Comparison of ENCODE assay signal across 8 mouse cellular contexts in genomic region chr2:128127691-128128292, GRCm38 (mm10). TPM values are rescaled to one million over a fixed set of nuclear protein-coding genes. Genes with fewer than 3 reads are reported as not detected.
DNase-seq lines count a peak whose midpoint lies in the region; ATAC-seq and TF ChIP-seq lines count a peak whose summit lies in the region.

No protein-coding gene starts in this region.

- peak; percentile 86 for DNase-seq in brain, embryonic 14.5 days (ENCODE audit: low read depth)
- DNase-seq in kidney, postnatal 0 days (ENCODE audit: low spot score), result peak; percentile 89
- peak; percentile 94 for DNase-seq in neural tube, embryonic 10.5 days (ENCODE audit: extremely low spot score, low spot score)
- peak; percentile 72 for DNase-seq in testis, postnatal 10 days (ENCODE audit: low spot score)

- H3K9ac ChIP-seq in heart, embryonic 14.5 days (ENCODE audit: low read length), result peak overlapping the region; percentile 84
- peak overlapping the region; percentile 80 for H3K9ac ChIP-seq in kidney, postnatal 0 days (ENCODE audit: low read depth, low read length)
- peak overlapping the region; percentile 72 for H3K9ac ChIP-seq in liver, embryonic 15.5 days

- TF ChIP-seq POLR2A in brain, embryonic 14.5 days (IDR thresholded peaks at IDR 0.05; ENCODE audit: borderline replicate concordance, extremely low read depth, insufficient read depth, insufficient read length, poor library complexity, severe bottlenecking), result no peak

- under 1% methylated on average over 48 of the region's 48 CpGs for WGBS in heart, embryonic 14.5 days
- under 1% methylated on average over 48 of the region's 48 CpGs for WGBS in kidney, postnatal 0 days
- whole genome bisulfite sequencing in liver, embryonic 15.5 days (ENCODE audit: insufficient replicate concordance), result under 1% methylated on average over 48 of the region's 48 CpGs

- H3K9me3 ChIP-seq in E14TG2a.4 (ENCODE audit: low read length), result no peaks in the 10 kb centered on the region
- H3K9me3 ChIP-seq in heart, embryonic 14.5 days (ENCODE audit: control insufficient read depth, low read length), result no peaks in the 10 kb centered on the region
- H3K9me3 ChIP-seq in kidney, postnatal 0 days (replicated peaks; ENCODE audit: low read length), result no peaks in the 10 kb centered on the region
- H3K9me3 ChIP-seq in liver, embryonic 15.5 days (replicated peaks), result no peaks in the 10 kb centered on the region

- H3K4me2 ChIP-seq in heart, embryonic 14.5 days (ENCODE audit: low read length), result peak overlapping the region; percentile 91
- H3K4me2 ChIP-seq in kidney, postnatal 0 days (ENCODE audit: low read length), result peak overlapping the region; percentile 99
- H3K4me2 ChIP-seq in liver, embryonic 15.5 days, result peak overlapping the region; percentile 98

- no peak for TF ChIP-seq CTCF in E14TG2a.4 (conservative IDR thresholded peaks at IDR 0.05; ENCODE audit: low read length)
- TF ChIP-seq CTCF in brain, embryonic 14.5 days (IDR thresholded peaks at IDR 0.05; ENCODE audit: borderline replicate concordance, extremely low read depth, insufficient read depth, insufficient read length), result no peak
- no peak for TF ChIP-seq CTCF in kidney, postnatal 0 days (IDR thresholded peaks at IDR 0.05; ENCODE audit: low read depth)

- H3K27me3 ChIP-seq in E14TG2a.4 (ENCODE audit: insufficient read depth, low read length), result peaks cover 40% of the 10 kb centered on the region
- H3K27me3 ChIP-seq in heart, embryonic 14.5 days (ENCODE audit: control insufficient read depth, insufficient read depth, low read length), result peaks cover 7% of the 10 kb centered on the region; the same call in 1 of the 2 replicates
- peaks cover 9% of the 10 kb centered on the region; the same call in 1 of the 2 replicates for H3K27me3 ChIP-seq in kidney, postnatal 0 days (ENCODE audit: insufficient read depth, low read length)
- peaks cover 51% of the 10 kb centered on the region for H3K27me3 ChIP-seq in liver, embryonic 15.5 days

- H3K36me3 ChIP-seq in E14TG2a.4 (ENCODE audit: insufficient read depth, low read length), result peaks cover 38% of the 10 kb centered on the region
- H3K36me3 ChIP-seq in heart, embryonic 14.5 days (ENCODE audit: control insufficient read depth, insufficient read depth, low read length), result peaks cover 41% of the 10 kb centered on the region
- peaks cover 12% of the 10 kb centered on the region; the same call in 1 of the 2 replicates for H3K36me3 ChIP-seq in kidney, postnatal 0 days (ENCODE audit: insufficient read depth, low read length)
- peaks cover 30% of the 10 kb centered on the region; the same call in 1 of the 2 replicates for H3K36me3 ChIP-seq in liver, embryonic 15.5 days (replicated peaks)

- peak overlapping the region; percentile 90 for H3K4me3 ChIP-seq in E14TG2a.4 (replicated peaks; ENCODE audit: low read length)
- H3K4me3 ChIP-seq in heart, embryonic 14.5 days (ENCODE audit: control insufficient read depth in 1 of 2, insufficient read depth in 1 of 2, low read depth in 1 of 2, low read length in 2 of 2), result peak overlapping the region; percentile 73 to 78
- H3K4me3 ChIP-seq in kidney, postnatal 0 days (replicated peaks; ENCODE audit: low read depth, low read length), result peak overlapping the region; percentile 78
- peak overlapping the region; percentile 75 for H3K4me3 ChIP-seq in liver, embryonic 15.5 days (replicated peaks)

- 0 out of 2 replicates have a peak, but pooled peaks have one; percentile 20 for ATAC-seq in erythroid progenitor cell, adult 5-6 weeks (replicated peaks; ENCODE audit: low FRiP score, poor library complexity, severe bottlenecking)
- ATAC-seq in heart, embryonic 14.5 days (ENCODE audit: insufficient number of reproducible peaks, insufficient read depth, low FRiP score, low read depth), result peak; percentile 32
- ATAC-seq in kidney, postnatal 0 days (replicated peaks; ENCODE audit: low FRiP score, low read depth), result peak; percentile 18
- peak; percentile 22 for ATAC-seq in liver, embryonic 15.5 days (ENCODE audit: insufficient read depth)

- H3K4me1 ChIP-seq in E14TG2a.4 (replicated peaks; ENCODE audit: low read depth, low read length), result peaks cover 53% of the 10 kb centered on the region
- H3K4me1 ChIP-seq in heart, embryonic 14.5 days (ENCODE audit: control insufficient read depth in 2 of 2, insufficient read depth in 2 of 2, low read length in 2 of 2), result peaks cover 24 to 28% of the 10 kb centered on the region in 2 experiments
- peaks cover 33% of the 10 kb centered on the region for H3K4me1 ChIP-seq in kidney, postnatal 0 days (replicated peaks; ENCODE audit: insufficient read depth, low read length)
- H3K4me1 ChIP-seq in liver, embryonic 15.5 days (replicated peaks), result peaks cover 53% of the 10 kb centered on the region

- H3K27ac ChIP-seq in heart, embryonic 14.5 days (replicated peaks in 1 of 2; ENCODE audit: control insufficient read depth in 1 of 2, insufficient read depth in 1 of 2, low read depth in 2 of 2, low read length in 2 of 2), result peak overlapping the region; percentile 90 to 93
- peak overlapping the region; percentile 88 for H3K27ac ChIP-seq in kidney, postnatal 0 days
- peak overlapping the region; percentile 64 for H3K27ac ChIP-seq in liver, embryonic 15.5 days (replicated peaks)

RNA-seq across cellular contexts. Expression of gene Bcl2l11, which starts 2.0 kb away (rescaled TPM):
- polyA plus RNA-seq in brain, embryonic 14.5 days (2012; rRNA removed), result 13.8 and 17.0 TPM in 2 replicates
- 6.7 and 13.7 TPM in 2 replicates for total RNA-seq in erythroid progenitor cell, adult 5-6 weeks (2015; ENCODE audit: low replicate concordance)
- 17.2 and 20.7 TPM in 2 replicates for total RNA-seq in erythroid progenitor cell, adult 5-6 weeks (2017; ENCODE audit: low replicate concordance)
- polyA plus RNA-seq in heart, embryonic 14.5 days (2014; fragmentation: Nextera tagmentation; extraction: Ambion mirVana), result 19.7 and 21.0 TPM in 2 replicates
- 15.7 and 16.5 TPM in 2 replicates for polyA plus RNA-seq in kidney, postnatal 0 days (2015; fragmentation: Nextera tagmentation; extraction: Ambion mirVana)
- 4.9 and 6.1 TPM in 2 replicates for polyA plus RNA-seq in liver, embryonic 15.5 days (2015; fragmentation: Nextera tagmentation; extraction: Ambion mirVana)

Comparison
In these comparisons a context has a peak if more than half of its experiments do, and no peak if none do; other contexts are left out.
1. Peak in every context shown above with its lines: DNase-seq, ATAC-seq, H3K4me3 ChIP-seq and H3K27ac ChIP-seq.